Mouse (Mus musculus) spleen, adult 12 weeks (tissue): ENCODE measurements at regions not wholly inside any gene's neighbourhood (a gene's known extent, or its start where the extent isn't known, plus 50 kb on each side); places are given as distances from the start of the nearest gene placed in this dataset.
"Not testable (repeated sequence)": the region's sequence is repeated elsewhere in the genome, so short reads cannot be mapped to it uniquely, and the experiment has no call there.

Experiments used
- DNase-seq: peaks from one replicate; pipeline ENCODE4 v3.0.0; 2022; ENCODE audit warnings: low spot score

DNA sequence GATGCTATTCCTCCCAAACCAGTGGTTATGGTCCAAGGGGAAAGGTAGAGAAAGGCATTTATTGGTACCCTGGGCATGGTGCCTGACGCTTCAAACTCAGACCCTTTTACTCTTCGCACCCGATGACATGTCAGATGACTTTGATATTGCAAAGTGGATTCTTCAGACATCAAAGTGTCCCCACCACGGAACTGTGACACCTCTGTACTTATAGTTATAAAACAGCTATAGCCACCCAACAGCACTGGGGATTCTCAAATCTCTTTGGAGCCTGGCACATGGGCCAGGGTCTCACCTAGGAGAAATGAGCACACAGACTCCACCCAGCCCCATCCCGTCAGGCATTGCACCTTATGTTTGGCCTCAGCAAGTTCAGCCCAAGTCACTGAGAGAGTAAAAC lies 329.3 kb upstream of the 3110018I06Rik start:
- no peak for DNase-seq

GRCm38 (mm10) chr12:107160137-107160536 lies 328.3 kb upstream of the 3110018I06Rik start:
- DNase-seq = no peak

DNA sequence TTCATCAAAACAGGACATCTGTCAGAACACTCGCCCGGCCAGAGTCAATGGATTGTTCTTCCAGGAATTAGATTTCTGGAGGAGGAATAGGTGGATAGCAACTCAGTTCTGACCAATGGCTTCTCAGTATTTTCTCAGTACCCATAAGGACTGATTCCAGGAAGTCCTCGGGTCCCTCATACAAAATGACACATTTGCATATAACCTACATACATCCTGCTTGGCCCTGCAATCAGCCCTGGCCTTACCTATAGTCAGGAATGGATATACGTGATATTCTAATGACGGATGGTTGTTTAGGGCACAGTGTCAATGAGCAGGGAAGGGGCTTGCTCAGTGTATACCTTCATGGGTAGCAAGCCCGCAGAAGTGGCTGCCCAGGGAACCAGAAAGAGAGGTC lies 327.8 kb upstream of the 3110018I06Rik start:
- DNase-seq = no peak

DNA sequence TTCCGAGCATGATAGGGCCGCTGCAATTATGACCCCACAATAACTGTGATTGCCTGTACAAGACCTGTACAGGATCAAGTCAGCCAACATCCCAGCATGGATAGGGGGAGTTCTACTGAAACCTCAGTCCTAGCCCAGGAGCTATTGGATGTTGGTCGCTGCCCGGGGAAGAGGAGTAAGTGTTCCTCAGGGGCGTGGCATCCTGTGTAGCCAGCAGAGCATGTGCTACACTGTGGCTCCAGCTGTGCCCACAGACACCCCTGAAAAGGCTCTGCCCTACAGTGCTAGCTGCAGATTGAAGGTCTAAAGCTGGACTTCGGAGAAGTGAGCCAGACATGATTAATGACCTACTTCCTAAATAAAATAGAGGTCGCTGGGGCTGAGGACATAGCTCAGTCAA lies 317.5 kb upstream of the 3110018I06Rik start:
- no peak for DNase-seq

GRCm38 (mm10) chr12:107171676-107172075 lies 316.8 kb upstream of the 3110018I06Rik start:
- no peak for DNase-seq

GRCm38 (mm10) chr12:107178676-107179075 lies 309.8 kb upstream of the 3110018I06Rik start:
- no peak for DNase-seq

DNA sequence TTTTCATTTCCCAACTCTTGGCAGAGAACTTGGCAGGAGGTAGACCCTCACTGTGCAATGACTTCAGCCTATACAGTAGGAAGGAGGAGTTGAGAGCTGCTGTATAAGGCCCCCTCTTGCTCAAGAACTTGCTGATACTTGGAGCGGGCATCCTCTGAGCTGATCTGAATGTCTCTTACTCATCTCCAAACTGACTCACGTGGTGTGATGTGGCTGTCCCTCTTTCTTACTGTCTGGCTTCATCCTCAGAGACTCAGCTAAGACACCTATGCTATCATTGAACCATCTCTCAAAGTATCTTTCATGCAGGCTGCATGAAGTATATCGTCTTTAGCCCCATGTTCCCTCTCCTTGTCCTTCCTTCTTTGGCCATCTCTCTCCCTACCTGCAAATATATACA lies 307.9 kb upstream of the 3110018I06Rik start:
- no peak for DNase-seq

GRCm38 (mm10) chr12:107181291-107181690 lies 307.1 kb upstream of the 3110018I06Rik start:
- DNase-seq = no peak

- DNase-seq = no peak
Measured at GRCm38 (mm10) chr12:107182091-107182655, 306.3 kb upstream of the 3110018I06Rik start.

DNA sequence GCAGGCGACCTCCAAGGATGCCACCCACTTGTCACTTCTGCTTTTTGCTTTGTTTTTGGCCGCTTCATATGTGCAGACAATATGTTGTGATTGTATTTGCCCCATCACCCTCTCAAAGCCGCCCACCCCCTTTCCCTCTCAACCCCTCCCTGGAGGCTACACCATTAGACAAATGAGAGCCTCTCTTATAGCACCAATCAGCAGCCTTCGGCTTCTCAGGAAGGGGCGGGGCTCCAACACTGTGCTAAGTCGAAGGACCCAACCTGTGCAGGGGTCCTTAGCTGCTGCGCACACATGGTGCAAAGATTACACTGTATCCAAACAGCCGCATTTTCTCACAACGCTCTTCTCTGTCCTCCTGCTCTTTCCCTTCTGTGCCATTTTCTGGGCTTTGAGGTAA lies 305.1 kb upstream of the 3110018I06Rik start:
- no peak for DNase-seq

DNA sequence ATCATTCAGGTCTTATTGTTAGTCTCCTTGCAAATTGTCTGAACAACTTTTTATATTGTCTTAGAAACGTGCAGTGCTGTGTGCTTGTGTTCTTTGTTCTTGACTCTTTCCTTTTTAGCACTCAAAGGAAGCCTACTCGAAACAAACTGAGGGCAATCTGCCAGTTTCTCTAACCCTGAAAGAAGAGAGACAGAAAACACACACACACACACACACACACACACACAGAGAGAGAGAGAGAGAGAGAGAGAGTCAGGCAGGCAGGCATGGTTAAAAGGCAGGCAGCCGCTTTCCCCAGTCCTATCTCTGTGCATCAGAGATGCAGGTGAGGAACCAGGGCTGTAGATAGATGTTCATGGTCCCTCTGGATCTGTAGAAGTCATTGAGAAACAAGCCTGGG lies 304.0 kb upstream of the 3110018I06Rik start:
- no peak for DNase-seq

DNA sequence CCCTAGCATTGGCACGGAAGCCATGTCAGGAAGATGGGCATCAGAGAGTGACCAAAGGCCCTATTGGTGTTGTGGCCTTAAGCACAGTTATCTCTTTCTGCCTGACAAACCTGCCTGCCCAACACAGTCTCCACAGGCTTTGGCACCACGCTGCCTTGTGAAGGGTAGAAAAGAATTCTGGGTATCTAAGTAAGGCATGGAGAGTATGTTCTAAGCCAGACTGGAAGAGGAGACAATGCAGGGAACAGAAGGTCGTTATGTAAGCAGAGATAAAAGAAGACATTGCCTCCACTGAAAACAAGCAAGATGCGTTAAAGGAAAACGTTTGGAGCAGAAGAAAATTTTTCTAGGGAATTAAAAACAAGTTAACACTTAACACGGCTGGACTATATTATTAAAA lies 302.1 kb upstream of the 3110018I06Rik start:
- DNase-seq = no peak

- DNase-seq = no peak
Measured at GRCm38 (mm10) chr12:107188055-107188454, 300.4 kb upstream of the 3110018I06Rik start.

GRCm38 (mm10) chr12:107198389-107199018 lies 289.9 kb upstream of the 3110018I06Rik start:
- no peak for DNase-seq

- no peak for DNase-seq
Measured at GRCm38 (mm10) chr12:107200903-107201302, 287.5 kb upstream of the 3110018I06Rik start.

DNA sequence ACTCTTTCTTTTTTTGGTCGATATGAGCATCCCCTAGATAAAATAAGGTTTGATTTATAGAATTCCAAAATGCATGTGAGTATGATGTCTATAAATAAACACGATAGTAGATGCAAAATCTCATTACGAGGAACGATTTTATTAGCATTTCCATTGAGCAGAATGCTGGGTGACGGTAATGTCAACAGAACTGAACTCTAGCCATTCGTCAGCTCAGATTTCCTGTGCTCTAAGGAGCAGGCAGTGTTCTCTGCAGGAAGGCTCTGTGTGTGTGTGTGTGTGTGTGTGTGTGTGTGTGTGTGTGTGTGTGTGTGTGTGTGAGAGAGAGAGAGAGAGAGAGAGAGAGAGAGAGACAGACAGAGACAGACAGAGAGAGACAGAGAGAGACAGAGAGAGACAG lies 279.6 kb upstream of the 3110018I06Rik start:
- not testable (repeated sequence) for DNase-seq

GRCm38 (mm10) chr12:107212826-107213225 lies 275.6 kb upstream of the 3110018I06Rik start:
- DNase-seq = no peak

DNA sequence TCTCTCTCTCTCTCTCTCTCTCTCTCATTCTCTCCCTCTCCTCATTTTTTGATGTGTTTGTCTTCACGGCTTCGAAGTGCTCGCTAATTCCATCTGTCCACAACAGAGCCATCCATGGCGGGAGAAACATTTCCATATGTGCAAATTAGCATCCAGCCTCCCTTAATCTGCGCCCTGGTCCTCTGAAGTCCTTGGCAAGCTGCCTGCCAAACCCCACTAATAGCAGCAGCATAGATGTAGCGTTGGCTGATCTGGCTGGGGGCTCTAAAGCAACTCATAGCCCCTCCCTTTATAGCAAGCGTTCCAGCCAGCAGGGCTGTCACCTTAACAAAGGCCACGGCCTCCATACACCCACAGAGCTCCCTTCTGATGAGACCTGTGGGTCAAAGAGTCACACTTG lies 272.3 kb upstream of the 3110018I06Rik start:
- no peak for DNase-seq

DNA sequence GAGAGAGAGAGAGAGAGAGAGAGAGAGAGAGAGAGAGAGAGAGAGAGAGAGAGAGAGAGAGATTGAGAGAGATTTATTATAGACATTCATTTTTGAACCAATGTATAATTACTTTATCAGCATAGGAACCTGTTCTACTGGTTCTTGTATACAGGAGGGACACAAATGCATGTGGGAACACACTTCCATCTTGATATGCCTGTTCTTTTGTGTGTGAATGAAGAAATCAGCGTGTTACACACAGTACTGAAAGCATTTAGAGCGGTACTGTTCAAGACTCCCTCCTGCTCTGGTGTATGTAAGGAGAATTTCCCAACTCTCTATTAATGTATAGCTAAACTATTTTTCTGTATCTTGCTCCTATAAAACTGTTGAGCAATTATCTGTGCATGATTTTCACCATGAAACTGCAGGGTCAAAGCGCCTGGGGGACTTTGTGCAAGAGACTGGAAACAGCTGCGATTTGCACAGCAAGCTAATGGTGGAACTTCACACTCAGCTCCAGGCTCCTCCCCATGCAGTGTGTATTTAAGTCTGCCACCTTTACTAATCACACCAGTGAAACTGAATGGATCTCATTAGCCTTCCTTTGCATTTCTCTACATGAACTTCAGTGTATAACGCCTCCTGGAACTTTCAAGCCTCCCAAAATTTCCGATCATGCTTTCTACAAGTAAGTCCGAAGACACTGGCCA lies 267.0 kb upstream of the 3110018I06Rik start:
- DNase-seq = no peak

GRCm38 (mm10) chr12:107222106-107222505 lies 266.3 kb upstream of the 3110018I06Rik start:
- no peak for DNase-seq

GRCm38 (mm10) chr12:107230097-107230496 lies 258.3 kb upstream of the 3110018I06Rik start:
- DNase-seq = no peak

GRCm38 (mm10) chr12:107231629-107232028 lies 256.8 kb upstream of the 3110018I06Rik start:
- DNase-seq = no peak

DNA sequence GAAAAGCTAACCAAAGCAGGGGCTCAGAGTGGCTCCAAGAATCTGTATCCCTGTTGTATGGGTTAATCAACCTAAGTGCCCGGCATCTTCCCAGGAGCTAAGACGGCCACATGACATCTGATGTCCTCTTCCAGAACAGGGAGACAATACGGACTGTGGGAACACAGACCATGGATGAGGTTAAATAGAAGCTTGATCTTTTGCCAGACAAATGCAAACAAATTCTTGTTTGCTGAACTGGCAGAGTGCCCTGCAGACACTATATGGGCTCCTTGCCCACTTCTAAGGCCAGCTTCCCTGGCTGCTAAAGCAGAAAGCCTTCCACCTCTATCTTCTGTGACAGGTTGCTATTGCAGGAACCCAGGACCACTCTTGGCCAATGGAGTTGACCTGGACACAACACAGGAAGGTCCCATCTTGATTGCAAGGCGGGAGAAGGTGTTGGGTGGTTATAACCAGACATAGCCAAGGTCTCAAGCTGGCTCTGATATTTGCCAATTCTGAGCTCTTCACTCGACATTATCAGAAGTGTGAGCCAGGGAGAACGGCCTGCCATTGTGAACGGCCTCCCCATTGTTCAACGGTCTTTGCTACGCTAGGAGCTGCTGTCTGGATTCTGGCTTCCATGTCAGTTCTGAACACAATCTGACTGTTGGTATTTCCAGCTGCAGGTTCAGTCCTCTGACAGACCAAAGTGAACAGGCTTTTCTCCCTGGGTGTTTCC lies 237.5 kb upstream of the 3110018I06Rik start:
- DNase-seq = no peak
